Mouse (Mus musculus): ENCODE data around the gene Srgap2.
A peak's percentile ranks its signal among the peaks of the same experiment; 100 is the strongest.

Srgap2 gene

GRCm38 (mm10) chr1:131475306-131475705 lies 51.8 kb downstream of the Srgap2 start:
- DNase-seq (ENCODE audit: extremely low read depth, insufficient read length, low spot score): no peak

DNA sequence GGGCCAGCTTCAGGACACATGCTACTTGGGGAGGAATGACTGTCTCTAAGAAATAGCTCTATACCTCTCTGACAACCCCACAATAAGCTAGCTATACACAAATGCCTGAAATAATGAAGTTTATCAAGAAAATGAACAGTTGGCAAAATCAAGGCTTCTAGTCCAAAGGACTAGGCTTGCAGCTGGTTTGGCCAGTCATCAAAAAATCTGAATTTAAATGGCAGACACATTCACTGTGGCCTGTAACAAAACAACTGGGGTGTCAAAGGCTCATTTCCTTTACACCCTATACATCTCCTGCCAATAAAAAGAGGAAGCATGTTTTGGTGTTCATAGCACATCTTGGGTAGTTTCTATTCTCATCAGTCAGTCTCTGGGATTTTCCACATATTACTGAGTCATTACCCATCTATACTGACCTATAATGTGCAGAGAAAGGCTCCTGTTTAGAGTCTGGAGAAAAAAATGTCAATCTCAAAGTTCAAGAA lies 53.5 kb downstream of the Srgap2 start:
- DNase-seq (ENCODE audit: extremely low read depth, insufficient read length, low spot score): no peak

GRCm38 (mm10) chr1:131470597-131470996 lies 56.6 kb downstream of the Srgap2 start:
- no peak for DNase-seq (ENCODE audit: extremely low read depth, insufficient read length, low spot score)

- DNase-seq (ENCODE audit: extremely low read depth, insufficient read length, low spot score): no peak
Measured at GRCm38 (mm10) chr1:131465855-131466254, 61.3 kb downstream of the Srgap2 start.

DNA sequence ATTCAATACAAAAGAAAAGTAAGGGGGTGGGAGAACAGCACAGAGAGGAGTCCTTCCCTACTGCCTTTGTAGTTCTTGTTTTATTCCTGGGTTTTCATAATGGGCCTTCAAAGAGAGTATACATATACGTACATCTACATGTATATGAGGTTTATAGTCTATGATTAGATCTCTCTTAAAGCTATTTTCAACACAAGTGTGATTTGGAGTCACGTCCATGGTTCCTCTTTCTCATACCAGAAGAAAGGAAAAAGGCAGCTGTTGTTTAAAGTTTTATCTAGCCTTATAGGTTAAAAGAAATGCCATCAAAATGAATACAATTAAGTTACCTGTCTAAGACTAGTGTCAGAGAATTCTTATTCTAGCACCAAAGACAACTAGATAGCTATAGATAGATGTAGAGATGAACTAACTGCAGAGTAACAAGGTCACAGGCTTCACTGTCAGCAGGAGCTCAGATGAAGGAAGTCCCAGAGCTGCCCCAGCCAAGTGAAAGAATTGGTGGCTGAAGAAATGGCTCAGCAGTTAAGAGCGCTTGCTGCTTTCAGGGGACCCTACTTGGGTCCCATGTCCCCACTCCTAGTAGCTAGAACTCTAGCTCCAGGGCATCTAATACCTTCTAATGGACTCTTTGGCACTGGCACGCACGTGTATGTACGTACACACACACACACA lies 63.1 kb downstream of the Srgap2 start:
- no peak for DNase-seq (ENCODE audit: extremely low read depth, insufficient read length, low spot score)

DNA sequence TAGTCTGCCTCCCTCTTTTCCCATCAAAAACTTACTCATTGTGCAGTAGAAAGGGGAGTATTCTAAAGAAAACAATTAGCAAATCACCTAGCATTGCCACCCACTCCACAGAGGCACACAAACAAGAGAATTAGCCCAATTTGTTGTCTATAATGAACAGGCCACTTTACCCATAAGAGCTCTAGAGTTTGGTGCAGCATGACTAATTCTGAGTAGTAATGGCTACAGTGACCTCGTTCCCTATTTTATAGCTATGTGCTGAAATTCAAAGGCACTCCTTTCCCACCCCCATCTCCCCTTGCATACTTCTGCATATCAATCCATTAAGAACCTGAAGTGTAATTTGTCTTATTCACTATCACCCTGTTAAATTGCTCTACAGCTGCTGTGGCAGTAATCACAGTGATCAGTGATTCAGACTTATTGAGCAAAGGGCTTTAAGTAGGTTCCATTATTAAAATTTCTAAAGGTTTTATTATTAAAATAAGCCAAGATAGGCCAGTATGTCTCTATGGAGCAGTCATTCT lies 64.5 kb downstream of the Srgap2 start:
- DNase-seq (ENCODE audit: extremely low read depth, insufficient read length, low spot score): no peak

DNA sequence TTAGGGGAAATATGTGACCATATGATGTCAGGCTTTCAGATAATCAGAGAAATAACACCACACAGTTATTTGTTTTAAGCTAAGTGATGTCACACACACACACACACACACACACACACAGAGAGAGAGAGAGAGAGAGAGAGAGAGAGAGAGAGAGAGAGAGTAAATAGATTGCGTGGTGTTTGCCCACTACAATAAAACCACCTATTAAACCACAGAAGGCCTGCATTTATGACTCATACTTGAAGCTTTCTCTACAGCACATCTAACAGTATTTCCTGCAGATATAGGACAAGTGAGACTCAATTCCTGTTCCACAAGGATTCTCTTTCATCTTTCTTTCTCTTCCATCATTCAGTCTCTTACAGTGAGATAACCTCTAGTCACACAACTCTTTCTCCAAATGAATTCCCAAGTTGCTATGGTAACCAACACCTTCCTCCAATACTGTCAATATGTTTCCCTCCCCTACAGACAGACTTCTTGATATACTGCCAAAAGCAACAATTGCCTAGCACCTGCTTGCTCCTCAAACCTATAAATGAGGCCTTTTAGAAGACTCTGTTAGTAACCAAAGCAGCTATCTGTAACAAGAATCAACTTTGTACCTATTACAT lies 66.1 kb downstream of the Srgap2 start:
- DNase-seq (ENCODE audit: extremely low read depth, insufficient read length, low spot score): peak; percentile 46

DNA sequence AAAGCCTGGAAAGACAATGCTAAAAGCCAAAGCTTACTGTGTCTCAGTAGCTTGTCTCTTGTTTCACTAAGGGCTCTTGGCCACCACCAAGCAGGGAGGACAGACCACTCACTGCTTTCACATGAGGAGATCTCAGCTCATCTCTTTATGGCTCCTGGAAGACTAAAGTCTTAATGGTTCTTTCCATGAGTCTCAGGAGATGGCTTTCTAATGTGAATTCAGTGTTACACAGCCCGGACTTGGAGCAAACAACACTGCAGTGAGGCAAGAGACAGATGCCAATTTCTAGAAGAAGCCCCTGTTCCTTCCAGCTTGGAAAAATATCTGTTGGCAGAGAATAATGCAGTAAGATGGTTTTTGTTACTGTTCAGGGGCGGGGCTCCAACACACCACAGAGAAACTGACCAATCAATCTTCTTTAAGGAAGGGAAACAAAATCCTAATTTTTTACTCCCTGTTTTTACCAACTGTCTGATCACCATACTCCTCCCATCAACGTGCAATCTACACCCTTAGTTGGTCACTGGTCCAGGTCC lies 71.7 kb downstream of the Srgap2 start:
- no peak for DNase-seq (ENCODE audit: extremely low read depth, insufficient read length, low spot score)

DNA sequence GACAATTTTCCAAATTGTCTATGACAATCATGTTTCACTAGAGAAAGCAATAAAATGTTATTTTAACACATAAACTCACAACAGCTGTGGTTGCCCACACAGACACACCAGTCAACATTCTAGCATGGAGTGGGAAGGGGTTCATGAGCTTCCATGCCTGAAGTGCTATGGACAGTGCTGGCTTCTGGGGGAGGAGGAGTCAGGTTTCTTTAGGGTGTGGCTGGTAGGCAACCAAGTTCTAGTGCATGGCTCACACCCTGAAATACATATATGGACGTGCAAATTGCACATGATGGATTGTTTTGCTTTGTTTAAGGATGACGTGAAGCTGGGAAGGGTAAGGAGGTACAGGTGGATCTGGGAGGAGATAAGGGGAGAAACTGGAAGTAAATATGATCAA lies 72.8 kb downstream of the Srgap2 start:
- DNase-seq (ENCODE audit: extremely low read depth, insufficient read length, low spot score): no peak

DNA sequence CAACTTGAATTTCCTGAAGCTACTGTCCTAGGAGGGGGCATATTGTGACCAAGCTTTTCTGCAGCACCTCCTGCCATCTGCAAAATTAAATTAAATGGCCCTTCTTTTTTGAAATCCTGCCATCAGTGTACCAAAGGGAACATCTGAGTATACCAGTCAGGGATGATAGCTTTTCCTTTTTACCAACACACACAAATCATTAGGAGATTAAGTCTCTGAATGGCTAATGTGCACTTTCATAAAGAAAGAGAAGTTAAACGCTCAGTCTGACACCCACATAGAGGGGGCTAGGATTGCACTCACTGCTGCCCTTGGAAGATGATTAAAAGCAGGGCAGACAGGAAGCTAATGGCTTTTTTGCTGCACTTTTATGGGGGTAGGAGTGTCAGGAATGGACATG lies 73.8 kb downstream of the Srgap2 start:
- DNase-seq (ENCODE audit: extremely low read depth, insufficient read length, low spot score): no peak

GRCm38 (mm10) chr1:131448373-131448772 lies 78.8 kb downstream of the Srgap2 start:
- no peak for DNase-seq (ENCODE audit: extremely low read depth, insufficient read length, low spot score)

DNA sequence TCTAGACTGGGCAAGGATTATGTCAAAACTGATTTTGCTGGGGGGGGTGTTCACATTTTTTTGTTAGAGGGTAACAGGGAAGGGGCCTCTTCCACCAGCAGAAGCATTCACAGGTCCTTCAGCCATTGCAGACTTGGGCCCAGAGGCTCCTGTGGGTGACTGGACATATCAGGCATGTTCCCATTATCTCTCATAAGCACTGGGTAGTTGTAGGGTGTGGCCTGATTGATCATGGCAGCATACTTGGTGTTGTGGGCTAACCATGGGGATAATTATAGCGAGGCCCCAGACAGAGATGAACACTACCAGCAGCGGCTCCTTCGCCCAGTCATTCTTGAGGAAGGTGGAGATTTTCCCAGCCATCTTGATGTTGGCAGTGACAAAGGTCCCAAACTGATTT lies 79.8 kb downstream of the Srgap2 start:
- DNase-seq (ENCODE audit: extremely low read depth, insufficient read length, low spot score): no peak

DNA sequence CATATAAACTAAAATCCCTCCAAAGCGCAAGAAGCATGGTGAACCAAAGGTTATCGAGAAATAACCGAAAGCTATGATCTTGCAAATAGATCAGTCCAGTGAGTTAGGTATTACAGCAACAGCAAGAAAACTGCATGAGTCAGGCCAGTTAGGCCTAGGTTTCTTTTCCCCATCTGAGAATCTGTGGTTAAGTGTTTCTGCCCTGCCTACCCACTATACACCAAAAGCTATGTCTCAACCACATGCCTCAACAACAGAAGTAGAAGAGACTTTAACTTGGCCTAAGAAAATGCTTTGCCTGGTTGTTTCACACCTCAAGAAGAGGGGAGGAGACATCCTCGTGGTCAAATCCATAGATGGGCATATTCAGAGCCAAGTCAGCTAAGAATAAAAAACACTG lies 80.6 kb downstream of the Srgap2 start:
- DNase-seq (ENCODE audit: extremely low read depth, insufficient read length, low spot score): peak; percentile 35

DNA sequence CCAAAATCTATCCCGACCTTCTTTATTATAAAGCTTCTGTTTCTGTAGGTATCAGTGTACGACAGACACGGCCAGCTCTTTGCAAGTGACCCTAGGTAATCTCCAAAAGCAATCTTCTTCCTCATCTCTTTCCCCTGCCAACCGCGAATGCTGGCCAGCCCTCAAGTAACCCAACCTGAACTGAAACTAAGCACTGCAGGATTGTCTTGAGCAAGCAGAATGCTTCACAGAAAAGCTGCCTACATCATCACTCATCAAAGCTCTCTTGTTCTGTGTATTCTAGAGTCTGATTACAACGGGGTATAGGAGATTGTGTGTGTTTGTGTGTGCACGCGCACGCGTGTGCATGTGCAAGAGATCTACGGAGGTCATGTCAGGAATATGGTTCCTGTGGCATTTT lies 88.6 kb downstream of the Srgap2 start:
- no peak for DNase-seq (ENCODE audit: extremely low read depth, insufficient read length, low spot score)

GRCm38 (mm10) chr1:131437975-131438374 lies 89.2 kb downstream of the Srgap2 start:
- DNase-seq (ENCODE audit: extremely low read depth, insufficient read length, low spot score): no peak

DNA sequence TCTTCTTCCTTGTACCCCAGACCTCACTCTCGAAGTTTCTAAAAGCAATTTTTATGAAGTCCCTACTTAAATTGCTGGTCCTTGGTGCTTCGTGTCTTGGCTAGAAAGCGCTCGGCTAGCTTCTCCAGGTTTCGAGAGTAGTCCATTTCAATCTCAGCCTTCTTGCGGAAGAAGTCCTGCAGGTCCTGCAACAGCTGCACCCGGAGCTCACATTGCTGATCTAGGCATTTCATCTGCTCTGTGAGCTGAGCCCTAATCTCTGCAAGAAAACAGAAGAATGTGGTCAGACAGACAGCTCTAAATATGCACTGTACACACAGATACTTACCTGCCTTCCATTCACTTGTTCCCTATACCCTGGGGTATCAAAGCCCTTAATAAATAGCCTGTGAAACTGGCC lies 90.5 kb downstream of the Srgap2 start:
- DNase-seq (ENCODE audit: extremely low read depth, insufficient read length, low spot score): no peak

- DNase-seq (ENCODE audit: extremely low read depth, insufficient read length, low spot score): no peak
Measured at GRCm38 (mm10) chr1:131431456-131432246, 95.5 kb downstream of the Srgap2 start.

DNA sequence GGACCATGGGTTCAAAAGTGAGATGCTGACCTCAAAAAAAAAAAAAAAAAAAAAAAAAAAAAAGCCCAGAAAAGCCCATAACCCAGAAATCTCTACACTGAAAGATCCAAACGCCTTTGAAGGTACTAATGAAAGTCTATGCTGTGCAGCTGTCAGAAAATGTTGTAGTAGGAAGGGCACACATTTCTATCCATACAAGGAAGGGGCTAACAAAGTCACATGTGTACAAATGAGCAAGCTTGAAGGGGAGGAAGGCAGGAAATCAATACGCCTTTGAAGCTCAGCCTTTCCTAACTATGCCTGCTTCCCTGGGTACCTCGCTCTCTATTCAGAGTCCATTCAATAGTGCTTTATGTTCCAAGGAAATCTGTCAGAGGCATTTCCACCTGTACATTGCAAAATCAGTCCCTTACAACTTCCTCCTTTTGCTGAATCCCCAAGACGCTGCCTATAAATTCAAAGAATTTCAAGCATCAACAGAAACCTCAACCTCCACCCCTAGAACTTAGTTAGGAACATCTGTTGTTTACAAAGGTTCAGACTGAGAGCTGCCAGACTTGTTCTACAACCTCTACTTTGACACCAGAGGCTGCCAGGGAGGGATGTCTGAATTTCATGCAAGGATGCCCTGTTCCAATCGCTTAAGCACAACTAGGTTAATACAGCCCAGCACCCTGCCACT lies 99.9 kb downstream of the Srgap2 start:
- DNase-seq (ENCODE audit: extremely low read depth, insufficient read length, low spot score): no peak

GRCm38 (mm10) chr1:131423061-131423460 lies 104.1 kb downstream of the Srgap2 start:
- no peak for DNase-seq (ENCODE audit: extremely low read depth, insufficient read length, low spot score)

DNA sequence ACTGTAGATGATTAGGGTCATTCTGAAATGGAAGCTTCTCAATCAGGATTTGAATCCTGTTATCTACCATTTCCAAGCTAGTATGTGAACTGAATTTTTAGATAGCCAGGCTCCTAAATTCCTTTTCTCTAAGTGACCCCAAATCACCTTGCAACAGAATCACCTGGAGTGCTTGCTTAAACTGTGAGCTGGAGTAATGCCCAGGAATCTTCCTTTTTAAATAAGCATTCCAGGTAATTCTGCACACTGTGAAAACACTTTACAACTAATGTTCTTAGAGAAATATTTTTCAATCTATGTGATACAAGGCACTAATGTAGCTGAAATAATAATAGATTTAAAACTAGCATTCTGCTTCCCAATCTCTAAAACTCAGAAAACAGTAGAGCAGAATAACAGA lies 106.0 kb downstream of the Srgap2 start:
- no peak for DNase-seq (ENCODE audit: extremely low read depth, insufficient read length, low spot score)

DNA sequence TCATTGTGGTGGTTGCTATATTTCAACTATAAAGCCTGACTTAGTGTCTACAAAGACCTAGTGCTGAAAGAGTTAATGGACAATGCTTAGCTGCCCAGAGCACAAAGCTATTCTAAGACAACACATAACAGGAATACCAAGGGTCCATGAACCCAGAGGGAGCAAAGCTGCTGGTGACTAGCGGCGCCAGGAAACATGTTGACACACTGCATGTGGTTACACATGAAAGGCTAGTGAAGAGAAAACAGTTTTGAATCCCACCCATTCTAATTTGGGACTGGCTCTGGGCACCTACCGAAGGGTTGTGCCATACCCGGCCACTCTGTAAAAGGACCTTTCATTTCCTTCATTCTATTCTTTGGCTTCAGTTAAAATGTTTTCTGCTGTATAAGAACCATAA lies 106.5 kb downstream of the Srgap2 start:
- DNase-seq (ENCODE audit: extremely low read depth, insufficient read length, low spot score): no peak

All from 3134 (cell line).